Mouse (Mus musculus) hindbrain, embryonic 13.5 days (tissue): ENCODE measurements around the gene Cxcl17. TPM values are rescaled to one million over a fixed set of nuclear protein-coding genes. Genes with fewer than 3 reads are reported as not detected.

ENCODE experiments used
- ATAC-seq: fragments of 200-750 bp; cut with Nextera tagmentation; 2 replicates; pipeline ENCODE4 v1.8.0; 2017; ENCODE audit warnings: moderate TSS enrichment; ENCODE audit not compliant: low FRiP score
- H3K27ac ChIP-seq: fragments of 300-500 bp; sonication (generic); 2 replicates; pipeline ENCODE4 v1.5.1; 2015; ENCODE audit warnings: inconsistent platforms, mild to moderate bottlenecking, moderate library complexity
- H3K27me3 ChIP-seq: fragments of 300-500 bp; sonication (generic); 2 replicates; pipeline ENCODE4 v1.6.1; 2015; ENCODE audit warnings: mild to moderate bottlenecking, inconsistent platforms
- H3K36me3 ChIP-seq: fragments of 300-500 bp; sonication (generic); 2 replicates; pipeline ENCODE4 v1.6.1; 2015; ENCODE audit warnings: mild to moderate bottlenecking, inconsistent platforms
- H3K4me1 ChIP-seq: fragments of 300-500 bp; sonication (generic); replicated peaks from 2 replicates; pipeline ENCODE4 v1.6.1; 2015; ENCODE audit warnings: inconsistent platforms
- H3K4me2 ChIP-seq: fragments of 300-500 bp; sonication (generic); 2 replicates; pipeline ENCODE4 v1.6.1; 2015; ENCODE audit warnings: inconsistent platforms, mild to moderate bottlenecking, moderate library complexity
- H3K4me3 ChIP-seq: fragments of 300-500 bp; sonication (generic); 2 replicates; pipeline ENCODE4 v1.5.1; 2015; ENCODE audit warnings: mild to moderate bottlenecking, inconsistent platforms
- H3K9ac ChIP-seq: fragments of 300-500 bp; sonication (generic); 2 replicates; pipeline ENCODE4 v1.6.1; 2015; ENCODE audit warnings: mild to moderate bottlenecking, inconsistent platforms
- H3K9me3 ChIP-seq: fragments of 300-500 bp; sonication (generic); 2 replicates; pipeline ENCODE4 v1.6.1; 2016; ENCODE audit warnings: inconsistent platforms
- WGBS: fragments of 180-500 bp; shearing (Covaris S2); methylation state at CpG from one replicate; pipeline ENCODE4 v1.1.7; 2015; 5-methylcytosine and 5-hydroxymethylcytosine counted together
- polyA plus RNA-seq: library from polyadenylated mRNA; unstranded; fragments of >200 nt; fragmentation: Nextera tagmentation; extraction: Ambion mirVana; gene quantifications from 2 replicates; pipeline ENCODE4 v1.2.1, GENCODE M21; 2015

Gene Cxcl17
- polyA plus RNA-seq, 1 experiment from 2014 or later: 0.23 TPM

GRCm38 (mm10) chr7:25385850-25386555 lies 26.7 kb downstream of the Cxcl17 start:
- no peak for ATAC-seq
- WGBS: 87% methylated on average over 12 of the region's 12 CpGs
- Histone ChIP-seq H3K27me3 (no peaks in the 10 kb centered on the region), H3K9me3 (no peaks in the 10 kb centered on the region), H3K4me1 (peaks cover 29% of the 10 kb centered on the region), H3K36me3 (peaks cover 80% of the 10 kb centered on the region), H3K4me3 (no peak overlapping the region), H3K4me2 (no peak overlapping the region), H3K9ac (peak overlapping the region; percentile 24; the same call in 1 of the 2 replicates), H3K27ac (0 out of 2 replicates have a peak overlapping the region, but pooled peaks have one; percentile 40)

GRCm38 (mm10) chr7:25385259-25385658 lies 27.4 kb downstream of the Cxcl17 start:
- peaks cover 21% of the 10 kb centered on the region for H3K4me1 ChIP-seq
- H3K27me3 ChIP-seq: peaks cover 7% of the 10 kb centered on the region
- no peaks in the 10 kb centered on the region for H3K9me3 ChIP-seq
- WGBS: 95% methylated on average over 12 of the region's 12 CpGs
- H3K36me3 ChIP-seq: peaks cover 87% of the 10 kb centered on the region
- H3K4me3 ChIP-seq: no peak overlapping the region
- no peak for ATAC-seq
- H3K4me2 ChIP-seq: no peak overlapping the region
- H3K9ac ChIP-seq: no peak overlapping the region
- no peak overlapping the region for H3K27ac ChIP-seq

GRCm38 (mm10) chr7:25384818-25385217 lies 27.9 kb downstream of the Cxcl17 start:
- no peak overlapping the region for H3K9ac ChIP-seq
- ATAC-seq: no peak
- H3K27ac ChIP-seq: no peak overlapping the region
- H3K36me3 ChIP-seq: peaks cover 88% of the 10 kb centered on the region
- 88% methylated on average over 9 of the region's 9 CpGs for WGBS
- H3K4me3 ChIP-seq: no peak overlapping the region
- no peaks in the 10 kb centered on the region for H3K9me3 ChIP-seq
- no peak overlapping the region for H3K4me2 ChIP-seq
- peaks cover 19% of the 10 kb centered on the region for H3K4me1 ChIP-seq
- peaks cover 8% of the 10 kb centered on the region for H3K27me3 ChIP-seq

GRCm38 (mm10) chr7:25384318-25384717 lies 28.4 kb downstream of the Cxcl17 start:
- Histone ChIP-seq H3K36me3 (peaks cover 88% of the 10 kb centered on the region), H3K4me3 (no peak overlapping the region), H3K9ac (no peak overlapping the region), H3K27me3 (peaks cover 8% of the 10 kb centered on the region), H3K9me3 (no peaks in the 10 kb centered on the region), H3K27ac (no peak overlapping the region), H3K4me2 (no peak overlapping the region), H3K4me1 (peaks cover 20% of the 10 kb centered on the region)
- ATAC-seq: no peak
- 92% methylated on average over 13 of the region's 13 CpGs for WGBS

- Histone ChIP-seq H3K9ac (no peak overlapping the region; the same call in 1 of the 2 replicates), H3K4me1 (peaks cover 23% of the 10 kb centered on the region), H3K4me3 (no peak overlapping the region), H3K9me3 (no peaks in the 10 kb centered on the region), H3K4me2 (no peak overlapping the region), H3K36me3 (peaks cover 85% of the 10 kb centered on the region), H3K27ac (no peak overlapping the region), H3K27me3 (peaks cover 8% of the 10 kb centered on the region)
- ATAC-seq: no peak
- 88% methylated on average over 4 of the region's 4 CpGs for WGBS
These were observed 28.8 kb downstream of the Cxcl17 start for GRCm38 (mm10) chr7:25383891-25384290.

GRCm38 (mm10) chr7:25383385-25383784 lies 29.3 kb downstream of the Cxcl17 start:
- Histone ChIP-seq H3K9ac (no peak overlapping the region; the same call in 1 of the 2 replicates), H3K27me3 (peaks cover 8% of the 10 kb centered on the region), H3K4me3 (no peak overlapping the region), H3K4me2 (no peak overlapping the region), H3K36me3 (peaks cover 80% of the 10 kb centered on the region), H3K4me1 (peaks cover 23% of the 10 kb centered on the region), H3K9me3 (no peaks in the 10 kb centered on the region), H3K27ac (no peak overlapping the region)
- ATAC-seq: no peak
- WGBS: 91% methylated on average over 7 of the region's 7 CpGs

- Histone ChIP-seq H3K4me1 (peaks cover 24% of the 10 kb centered on the region), H3K27ac (no peak overlapping the region), H3K27me3 (peaks cover 8% of the 10 kb centered on the region), H3K4me2 (no peak overlapping the region), H3K4me3 (no peak overlapping the region), H3K9ac (no peak overlapping the region), H3K9me3 (no peaks in the 10 kb centered on the region), H3K36me3 (peaks cover 71% of the 10 kb centered on the region)
- no peak for ATAC-seq
These were observed 30.1 kb downstream of the Cxcl17 start for GRCm38 (mm10) chr7:25382541-25382940.

- 43% methylated on average over 3 of the region's 3 CpGs for WGBS
- H3K4me3 ChIP-seq: no peak overlapping the region
- H3K4me1 ChIP-seq: peaks cover 30% of the 10 kb centered on the region
- no peak for ATAC-seq
- no peak overlapping the region for H3K9ac ChIP-seq
- H3K9me3 ChIP-seq: no peaks in the 10 kb centered on the region
- no peak overlapping the region for H3K4me2 ChIP-seq
- H3K27me3 ChIP-seq: peaks cover 8% of the 10 kb centered on the region
- H3K27ac ChIP-seq: no peak overlapping the region
- peaks cover 59% of the 10 kb centered on the region for H3K36me3 ChIP-seq
These were observed 31.4 kb downstream of the Cxcl17 start for GRCm38 (mm10) chr7:25381284-25381680.

- Histone ChIP-seq H3K4me2 (peak overlapping the region; percentile 57), H3K4me3 (no peak overlapping the region), H3K4me1 (peaks cover 25% of the 10 kb centered on the region), H3K27ac (no peak overlapping the region), H3K27me3 (peaks cover 8% of the 10 kb centered on the region), H3K9ac (0 out of 2 replicates have a peak overlapping the region, but pooled peaks have one; percentile 5), H3K9me3 (no peaks in the 10 kb centered on the region), H3K36me3 (peaks cover 52% of the 10 kb centered on the region)
- ATAC-seq: no peak
- WGBS: 68% methylated on average over 18 of the region's 18 CpGs
These were observed 32.0 kb downstream of the Cxcl17 start for GRCm38 (mm10) chr7:25380392-25381283.

- Histone ChIP-seq H3K9me3 (no peaks in the 10 kb centered on the region), H3K27me3 (peaks cover 8% of the 10 kb centered on the region), H3K36me3 (peaks cover 43% of the 10 kb centered on the region), H3K4me1 (peaks cover 24% of the 10 kb centered on the region), H3K4me3 (peak overlapping the region; percentile 28), H3K4me2 (peak overlapping the region; percentile 57), H3K9ac (peak overlapping the region; percentile 69), H3K27ac (no peak overlapping the region)
- WGBS: 1% methylated on average over 42 of the region's 42 CpGs
- peak; percentile 52 for ATAC-seq
These were observed 32.9 kb downstream of the Cxcl17 start for GRCm38 (mm10) chr7:25379551-25380351.

GRCm38 (mm10) chr7:25378181-25379100 lies 34.2 kb downstream of the Cxcl17 start:
- no peak overlapping the region for H3K4me2 ChIP-seq
- peaks cover 24% of the 10 kb centered on the region for H3K4me1 ChIP-seq
- no peak overlapping the region for H3K4me3 ChIP-seq
- H3K27ac ChIP-seq: no peak overlapping the region
- H3K27me3 ChIP-seq: peaks cover 8% of the 10 kb centered on the region
- H3K9ac ChIP-seq: no peak overlapping the region
- H3K9me3 ChIP-seq: no peaks in the 10 kb centered on the region
- H3K36me3 ChIP-seq: peaks cover 30% of the 10 kb centered on the region
- WGBS: 84% methylated on average over 13 of the region's 13 CpGs
- no peak for ATAC-seq
